Mouse (Mus musculus): ENCODE results near the gene Nfib.

DNA sequence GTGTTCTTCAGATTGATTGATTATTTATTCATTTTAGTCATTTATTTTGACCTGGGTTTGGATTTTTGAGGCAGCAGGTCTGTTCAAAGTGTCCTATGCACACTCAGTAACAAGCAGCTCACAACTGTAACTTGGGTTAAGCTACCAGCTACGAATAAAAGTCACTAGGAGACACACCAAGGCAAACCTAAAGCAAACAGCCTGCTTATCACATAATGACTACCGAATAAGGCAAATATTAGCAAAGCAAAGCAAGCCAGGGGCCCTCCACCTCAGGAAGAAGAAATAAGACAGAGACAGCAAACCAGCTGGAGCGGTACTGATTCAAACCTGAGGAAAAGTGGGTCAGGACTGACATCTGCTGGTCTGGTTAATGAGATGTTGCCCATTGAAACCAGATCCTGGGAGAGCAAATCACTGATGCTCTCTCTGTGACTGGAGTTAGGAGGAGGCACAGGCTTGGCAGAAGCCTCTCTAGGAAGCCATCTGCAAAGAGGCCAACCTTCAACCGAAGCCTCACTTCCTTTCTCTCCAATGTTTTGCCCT lies 116.1 kb downstream of the Nfib start:
- no peak for TF ChIP-seq GATA1 (IDR thresholded peaks at IDR 0.05; ENCODE audit: low read depth, low read length)
- no peak for TF ChIP-seq CTCF (IDR thresholded peaks at IDR 0.05 in 2 of 3, conservative IDR thresholded peaks at IDR 0.05 in 1 of 3; ENCODE audit: control insufficient read depth in 1 of 3, insufficient read depth in 1 of 3, low read depth in 2 of 3, low read length in 3 of 3, poor library complexity in 1 of 3, severe bottlenecking in 1 of 3)
